Mouse (Mus musculus): Measurements from ENCODE around the gene Lcn9.

Lcn9 gene

GRCm38 (mm10) chr2:25852626-25853025 lies 29.7 kb downstream of the Lcn9 start:
- no peak for DNase-seq

- no peak for DNase-seq
Measured at GRCm38 (mm10) chr2:25853998-25854397, 31.0 kb downstream of the Lcn9 start.

- no peak for DNase-seq
Measured at GRCm38 (mm10) chr2:25859891-25860290, 36.9 kb downstream of the Lcn9 start.

GRCm38 (mm10) chr2:25862038-25862437 lies 39.1 kb downstream of the Lcn9 start:
- DNase-seq, result no peak

GRCm38 (mm10) chr2:25862696-25863270 lies 39.8 kb downstream of the Lcn9 start:
- no peak for DNase-seq

GRCm38 (mm10) chr2:25863337-25864131 lies 40.6 kb downstream of the Lcn9 start, which contains the start of gene Kcnt1:
Gene Kcnt1, plus strand, starts transcription at chr2:25863734.
- DNase-seq, result peak; percentile 60

GRCm38 (mm10) chr2:25864230-25864629 lies 41.3 kb downstream of the Lcn9 start:
- peak; percentile 46 for DNase-seq

- peak; percentile 75 for DNase-seq
Measured at GRCm38 (mm10) chr2:25865412-25865811, 42.5 kb downstream of the Lcn9 start.

- no peak for DNase-seq
Measured at GRCm38 (mm10) chr2:25866656-25867055, 43.7 kb downstream of the Lcn9 start.
